Mouse (Mus musculus) kidney, postnatal 36 days (tissue): ENCODE measurements around the gene Gh.
A peak's percentile ranks its signal among the peaks of the same experiment; 100 is the strongest.
"Not testable (repeated sequence)": the region's sequence is repeated elsewhere in the genome, so short reads cannot be mapped to it uniquely, and the experiment has no call there.

Experiments used
- DNase-seq, 2 experiments: peaks; one replicate each; pipeline ENCODE4 v3.0.0; 2021 to 2022; ENCODE audit warnings: mixed read lengths in 2 of 2

The Gh gene

DNA sequence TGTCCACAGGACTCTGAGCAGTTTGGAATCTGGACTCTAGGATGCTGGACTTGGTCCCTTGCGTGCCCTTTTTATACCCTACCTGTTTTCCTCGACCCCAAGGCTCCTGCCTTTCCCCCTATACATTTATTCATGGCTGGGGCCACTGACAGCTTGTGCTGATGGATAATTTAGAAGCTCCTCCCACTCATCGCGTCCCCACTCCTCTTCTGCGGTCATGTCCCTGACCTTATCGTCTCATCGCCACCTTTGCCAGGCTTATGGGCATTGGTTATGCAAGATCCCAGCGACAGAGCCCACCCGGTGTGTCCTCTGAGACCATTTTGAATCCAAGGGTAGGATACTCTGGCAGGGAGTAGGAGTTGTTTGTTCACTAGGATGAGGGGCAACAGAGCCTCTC lies at the start of gene Gh:
Gh (minus strand) TSS at position 101 of the 400 bp plus-strand sequence.
- no peak for DNase-seq

DNA sequence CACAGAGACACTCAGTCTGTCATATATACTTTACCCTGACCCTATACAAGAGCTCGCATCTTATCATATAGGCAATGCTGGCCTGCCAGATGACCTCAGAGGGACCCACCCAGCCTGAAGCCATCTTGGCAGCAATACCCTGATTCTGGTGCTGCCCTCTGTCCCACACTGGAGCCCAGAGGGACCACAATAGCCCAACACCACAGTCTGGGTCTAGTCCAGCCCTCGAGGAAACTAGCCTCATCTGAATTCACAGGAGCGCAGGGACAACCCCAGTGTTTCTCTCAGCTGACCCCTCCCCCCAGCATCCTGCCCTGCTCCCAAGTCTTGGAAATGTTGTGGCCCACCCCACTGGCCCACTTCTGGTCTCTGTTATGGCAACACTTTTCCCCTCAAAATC lies 49.6 kb upstream of the Gh start:
- no peak for DNase-seq

DNA sequence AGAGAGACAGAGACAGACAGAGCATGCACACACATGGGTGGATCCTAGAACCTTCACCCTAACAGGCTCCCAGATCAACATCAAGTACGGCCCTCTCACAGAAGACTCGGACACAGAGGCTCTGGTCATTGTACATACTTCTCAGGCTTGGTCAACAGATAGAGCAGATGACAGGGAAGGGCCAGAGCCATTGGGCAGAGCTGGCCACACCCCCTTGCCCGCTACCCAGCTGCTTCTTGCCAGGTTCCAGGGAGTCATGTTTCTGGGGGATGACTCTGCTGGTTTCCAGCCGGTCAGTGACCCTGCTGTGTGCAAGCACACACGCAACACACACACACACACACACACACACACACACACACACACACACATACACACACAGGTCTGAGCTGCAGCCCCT lies 49.2 kb upstream of the Gh start:
- DNase-seq: no peak

DNA sequence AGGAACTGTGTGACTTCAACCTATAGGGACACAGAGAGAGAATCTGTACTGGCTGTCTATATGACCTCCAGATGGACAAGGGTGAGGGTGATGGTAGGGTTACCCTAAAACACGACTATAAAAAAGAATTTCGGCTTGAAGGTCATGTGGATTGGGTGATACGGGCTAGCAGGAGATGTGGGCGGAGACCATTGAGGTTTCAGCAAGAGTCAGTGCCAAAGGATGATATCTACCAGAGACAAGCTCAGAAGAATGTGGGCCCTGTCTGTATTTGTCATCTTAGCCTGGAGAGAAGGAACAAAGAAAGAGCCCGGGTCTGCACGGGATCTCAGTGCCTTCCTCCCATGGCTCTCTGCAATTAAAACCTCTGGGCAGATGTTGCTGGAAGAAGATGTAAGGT lies 48.1 kb upstream of the Gh start:
- DNase-seq: no peak

GRCm38 (mm10) chr11:106344910-106345309 lies 43.2 kb upstream of the Gh start:
- DNase-seq: no peak

GRCm38 (mm10) chr11:106340990-106341520 lies 39.4 kb upstream of the Gh start:
- DNase-seq: peak; percentile 35 to 37

DNA sequence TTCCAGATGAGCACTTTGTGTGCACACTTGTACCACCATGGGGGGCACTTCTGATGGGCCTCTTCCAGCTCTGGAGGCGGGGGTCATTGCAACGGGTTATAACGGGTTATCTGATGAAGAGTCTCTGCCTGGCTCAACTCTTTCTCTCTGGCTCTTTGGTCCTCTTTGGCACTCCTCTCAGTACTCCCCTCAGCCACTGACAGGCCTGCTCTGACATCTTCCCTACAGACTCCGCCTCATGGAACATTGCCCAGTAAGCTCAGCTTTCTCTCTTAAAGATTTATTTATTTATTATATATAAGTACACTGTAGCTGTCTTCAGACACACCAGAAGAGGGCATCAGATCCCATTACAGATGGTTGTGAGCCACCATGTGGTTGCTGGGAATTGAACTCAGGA lies 37.7 kb upstream of the Gh start:
- not testable (repeated sequence) for DNase-seq

GRCm38 (mm10) chr11:106338870-106339269 lies 37.2 kb upstream of the Gh start:
- no peak for DNase-seq

DNA sequence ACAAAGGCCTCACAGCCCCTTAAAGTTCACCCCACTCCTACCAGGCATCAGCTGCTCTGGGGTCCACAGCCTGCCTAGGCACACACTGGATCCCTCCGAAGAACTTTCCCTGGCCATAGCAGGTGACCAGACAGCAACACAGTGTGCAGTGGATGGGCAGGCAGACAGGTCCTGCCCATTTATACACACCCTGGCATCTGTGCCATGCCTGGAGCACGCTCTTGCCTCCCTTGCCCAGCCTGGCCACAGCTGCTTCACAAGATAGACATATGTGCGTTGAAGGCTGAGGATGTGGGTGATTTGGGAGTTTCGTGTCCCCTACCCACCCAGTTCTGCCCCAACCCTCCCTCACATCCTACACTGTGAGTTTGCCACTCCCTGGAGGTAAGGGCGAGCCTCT lies 36.4 kb upstream of the Gh start:
- DNase-seq: no peak

GRCm38 (mm10) chr11:106334066-106334465 lies 32.4 kb upstream of the Gh start:
- DNase-seq: no peak

- peak in 1 of 2 experiments; percentile 40 for DNase-seq
Observed at GRCm38 (mm10) chr11:106332458-106332857, 30.8 kb upstream of the Gh start.

DNA sequence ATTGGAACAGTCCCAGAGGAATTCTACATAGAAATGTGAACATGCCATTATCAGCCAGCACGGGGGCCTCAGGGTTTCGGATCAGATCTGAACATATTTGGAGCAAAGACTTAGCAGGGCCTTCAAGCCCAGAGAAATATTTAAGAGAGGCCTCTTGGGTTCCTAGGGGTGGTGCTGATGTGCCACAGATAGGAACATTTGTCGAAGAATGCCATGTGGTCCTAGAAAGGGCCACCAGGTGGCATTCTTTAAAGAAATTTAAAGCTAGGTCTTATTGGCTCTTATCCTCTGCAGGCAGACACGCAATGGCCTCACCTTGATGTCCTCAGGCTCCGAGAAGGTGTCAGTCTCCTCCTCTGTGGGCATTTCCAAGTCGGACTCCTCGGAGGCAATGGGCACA lies 28.0 kb upstream of the Gh start:
- peak; percentile 20 to 54 for DNase-seq

DNA sequence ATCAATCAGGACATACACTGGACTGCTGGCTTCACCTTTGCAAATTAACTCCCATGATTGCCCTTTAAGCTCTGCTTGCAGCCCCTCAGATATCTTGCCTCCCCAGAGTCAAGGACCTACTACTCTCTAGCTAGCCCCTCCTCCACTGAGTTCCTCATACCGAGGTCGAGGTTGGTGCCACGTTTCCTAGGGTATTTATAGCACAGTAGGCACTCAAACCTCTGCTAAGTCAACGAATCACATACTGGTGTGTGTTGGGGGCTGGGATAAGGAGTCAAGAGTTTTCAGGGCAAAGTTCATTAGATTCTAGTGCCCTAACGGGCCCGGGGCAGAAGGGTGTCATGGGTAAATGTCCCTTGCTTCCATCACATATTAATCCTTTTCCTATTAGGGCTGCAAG lies 27.5 kb upstream of the Gh start:
- DNase-seq: peak in 1 of 2 experiments; percentile 12

DNA sequence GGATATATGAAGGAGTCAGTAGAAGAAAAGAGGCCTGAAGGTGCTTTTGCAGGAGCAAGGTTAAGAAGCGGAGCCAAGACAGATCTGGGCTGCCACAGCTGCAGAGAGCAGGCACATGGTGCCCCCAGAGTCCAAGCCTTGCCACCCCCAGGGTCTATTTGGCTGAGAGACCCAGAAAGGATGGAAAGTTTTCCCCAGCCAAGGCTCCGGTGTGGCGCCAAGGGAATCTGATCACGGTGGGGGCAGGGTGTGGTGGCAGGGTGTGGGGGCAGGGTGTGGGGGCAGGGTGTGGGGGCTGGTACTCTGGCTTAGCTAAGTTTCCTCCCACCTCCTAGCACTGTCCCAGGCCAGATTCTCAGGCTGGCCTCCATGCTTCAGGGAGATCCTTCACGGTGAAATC lies 26.9 kb upstream of the Gh start:
- DNase-seq: no peak

GRCm38 (mm10) chr11:106326475-106326874 lies 24.8 kb upstream of the Gh start:
- no peak for DNase-seq

- peak; percentile 79 to 90 for DNase-seq
Observed at GRCm38 (mm10) chr11:106325566-106326206, 24.0 kb upstream of the Gh start.

- peak; percentile 80 to 82 for DNase-seq
Observed at GRCm38 (mm10) chr11:106324858-106325257, 23.2 kb upstream of the Gh start.

GRCm38 (mm10) chr11:106318406-106319366 lies 17.0 kb upstream of the Gh start:
- DNase-seq: peak in 1 of 2 experiments; percentile 23

DNA sequence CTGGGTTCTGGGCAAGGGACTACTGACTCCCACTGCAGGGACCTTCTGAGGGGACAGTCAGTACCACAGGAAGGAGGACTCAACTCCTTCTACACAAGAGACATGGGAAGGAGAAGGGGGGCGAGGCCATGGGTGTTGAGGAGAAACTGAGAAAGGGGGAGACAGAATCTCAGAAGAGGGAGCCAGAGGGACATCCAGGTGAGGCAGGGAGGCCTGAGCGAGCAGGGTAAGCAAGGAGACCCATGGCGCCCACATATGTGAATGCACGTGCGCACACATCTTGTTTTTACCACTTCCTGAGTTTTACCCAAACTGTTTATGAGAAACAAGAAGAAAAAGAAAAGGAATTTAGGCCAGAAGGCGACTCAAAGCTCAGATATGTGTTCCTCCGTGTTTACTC lies 16.1 kb upstream of the Gh start:
- no peak for DNase-seq

GRCm38 (mm10) chr11:106316416-106316815 lies 14.8 kb upstream of the Gh start:
- no peak for DNase-seq

DNA sequence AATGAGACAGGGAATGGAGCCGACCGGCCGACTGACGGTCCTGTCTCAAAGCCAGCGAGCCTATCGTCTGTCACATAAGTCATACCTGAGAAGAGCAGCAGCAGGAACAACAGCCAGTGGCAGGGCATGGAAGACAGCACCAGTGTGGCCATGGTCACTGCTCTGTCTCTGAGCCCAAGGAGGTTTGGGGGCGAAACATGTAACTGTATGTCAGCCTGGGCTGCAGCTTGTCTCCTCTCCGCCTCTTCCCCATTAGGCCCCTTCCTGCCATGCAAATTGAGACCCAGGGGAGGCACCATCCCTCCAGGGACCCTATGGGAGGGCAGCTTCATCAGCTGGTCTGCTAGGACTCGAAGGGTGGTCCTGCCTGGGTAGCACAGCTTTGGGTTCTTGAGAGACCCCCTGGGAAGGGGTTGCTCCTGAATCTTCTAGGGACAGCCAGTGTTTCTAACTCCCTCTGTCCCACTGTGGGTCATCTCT lies 12.7 kb upstream of the Gh start, which contains the start of gene Cd79b:
Cd79b (minus strand) TSS at position 430 of the 480 bp plus-strand sequence.
- DNase-seq: no peak

DNA sequence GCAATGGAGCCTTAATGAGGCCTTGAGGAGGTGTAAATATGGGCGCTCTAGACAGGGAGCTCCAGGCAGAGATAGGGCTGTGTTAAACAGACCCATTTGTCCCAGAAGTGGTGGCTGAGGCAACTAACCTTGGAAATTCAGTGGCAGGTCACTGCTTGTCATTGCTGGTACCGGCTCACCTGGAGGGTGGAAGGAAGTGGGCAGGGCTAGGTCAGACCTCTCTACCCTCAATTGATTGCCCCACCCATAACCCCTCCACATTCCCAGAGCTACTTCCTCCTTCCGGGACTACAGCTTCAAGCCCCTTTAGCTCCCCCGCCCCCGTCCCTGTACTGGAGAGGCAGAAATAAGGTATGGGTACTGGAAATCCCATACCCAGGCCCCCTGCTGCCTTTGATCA lies 11.9 kb upstream of the Gh start:
- no peak for DNase-seq

DNA sequence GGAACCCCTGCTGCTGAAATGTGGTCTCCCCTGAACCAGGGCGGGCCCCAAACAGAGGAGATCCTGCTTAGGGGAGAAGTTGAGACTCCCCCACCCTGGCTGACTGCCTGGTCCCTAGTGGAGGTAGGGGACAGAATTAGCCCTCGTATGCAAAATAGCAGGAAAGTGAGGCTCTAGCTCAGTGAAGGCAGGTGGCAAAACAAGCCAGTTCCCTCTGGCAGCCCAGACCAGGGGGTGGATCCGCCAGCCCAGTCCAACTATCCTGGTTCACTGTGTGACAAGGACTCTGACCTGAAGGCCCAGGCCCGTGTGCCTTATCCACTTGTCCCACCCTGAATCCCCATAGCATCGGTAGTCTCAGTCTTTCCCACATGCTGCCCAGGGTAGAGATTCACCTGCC lies 8.5 kb upstream of the Gh start:
- no peak for DNase-seq

GRCm38 (mm10) chr11:106308162-106308561 lies 6.5 kb upstream of the Gh start:
- no peak for DNase-seq
